Mouse (Mus musculus): ENCODE results near the gene Rreb1. TPM values are rescaled to one million over a fixed set of nuclear protein-coding genes. Genes with fewer than 3 reads are reported as not detected.

Rreb1 gene
- polyA plus RNA-seq, 1 experiment from 2014 or later = 6.0 TPM

GRCm38 (mm10) chr13:37760373-37760772 lies 17.8 kb upstream of the Rreb1 start:
- WGBS = 65% methylated on average over 3 of the region's 3 CpGs
- H3K9me3 ChIP-seq = no peaks in the 10 kb centered on the region
- H3K36me3 ChIP-seq (replicated peaks) = no peaks in the 10 kb centered on the region
- H3K4me1 ChIP-seq = peaks cover 9% of the 10 kb centered on the region; the same call in 1 of the 2 replicates
- H3K27me3 ChIP-seq (replicated peaks; ENCODE audit: low read depth, poor library complexity, severe bottlenecking) = peaks cover 66% of the 10 kb centered on the region
- no peak overlapping the region for H3K27ac ChIP-seq (replicated peaks)
- DNase-seq (ENCODE audit: low spot score) = no peak
- H3K4me3 ChIP-seq = no peak overlapping the region

GRCm38 (mm10) chr13:37760957-37761941 lies 17.0 kb upstream of the Rreb1 start:
- Histone ChIP-seq H3K27ac (replicated peaks) (peak overlapping the region; percentile 57), H3K27me3 (replicated peaks; ENCODE audit: low read depth, poor library complexity, severe bottlenecking) (peaks cover 66% of the 10 kb centered on the region), H3K4me1 (peaks cover 9% of the 10 kb centered on the region; the same call in 1 of the 2 replicates), H3K9me3 (no peaks in the 10 kb centered on the region), H3K4me3 (no peak overlapping the region; the same call in 1 of the 2 replicates), H3K36me3 (replicated peaks) (no peaks in the 10 kb centered on the region)
- 50% methylated on average over 23 of the region's 23 CpGs for WGBS
- DNase-seq (ENCODE audit: low spot score) = peak; percentile 26

DNA sequence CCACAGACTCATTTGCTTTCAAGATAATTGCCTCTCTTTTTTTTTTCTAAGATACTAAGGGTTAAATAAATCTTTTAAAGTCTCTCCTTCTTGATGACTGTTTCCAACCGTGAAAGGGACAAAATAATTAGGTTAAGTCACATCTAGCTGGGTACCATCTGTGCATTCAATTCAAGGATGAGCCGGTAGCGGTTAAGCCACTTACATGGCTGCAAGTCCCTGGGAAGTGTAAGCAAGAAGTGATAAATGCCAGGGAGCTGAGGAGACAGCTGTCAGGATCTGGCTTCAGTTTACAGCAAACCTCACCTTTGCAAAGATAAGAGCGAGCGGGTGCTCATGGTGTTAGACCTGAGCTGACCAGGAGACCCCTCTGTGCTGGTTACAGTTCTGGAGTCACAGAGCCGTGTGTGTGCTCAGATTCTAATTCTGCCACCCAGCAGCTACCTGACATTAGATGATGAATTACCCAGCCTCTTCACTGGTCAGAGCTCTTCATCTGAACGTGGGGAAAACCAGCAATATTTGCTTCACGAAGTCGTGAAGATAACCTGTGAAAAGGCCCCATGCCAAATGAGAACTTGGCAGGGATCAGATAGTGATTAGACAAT lies 14.3 kb upstream of the Rreb1 start:
- H3K4me1 ChIP-seq = peaks cover 9% of the 10 kb centered on the region; the same call in 1 of the 2 replicates
- peaks cover 54% of the 10 kb centered on the region for H3K27me3 ChIP-seq (replicated peaks; ENCODE audit: low read depth, poor library complexity, severe bottlenecking)
- no peaks in the 10 kb centered on the region for H3K36me3 ChIP-seq (replicated peaks)
- H3K27ac ChIP-seq (replicated peaks) = no peak overlapping the region
- WGBS = 79% methylated on average over 9 of the region's 9 CpGs
- 0 out of 2 replicates have a peak, but pooled peaks cover 4% of the 10 kb centered on the region for H3K9me3 ChIP-seq
- DNase-seq (ENCODE audit: low spot score) = no peak
- H3K4me3 ChIP-seq = no peak overlapping the region

GRCm38 (mm10) chr13:37769777-37770176 lies 8.4 kb upstream of the Rreb1 start:
- peak; percentile 39 for DNase-seq (ENCODE audit: low spot score)
- Histone ChIP-seq H3K36me3 (replicated peaks) (no peaks in the 10 kb centered on the region), H3K27ac (replicated peaks) (no peak overlapping the region), H3K9me3 (0 out of 2 replicates have a peak, but pooled peaks cover 4% of the 10 kb centered on the region), H3K27me3 (replicated peaks; ENCODE audit: low read depth, poor library complexity, severe bottlenecking) (peaks cover 6% of the 10 kb centered on the region; the same call in 1 of the 2 replicates), H3K4me1 (peaks cover 20% of the 10 kb centered on the region), H3K4me3 (no peak overlapping the region)
- 19% methylated on average over 1 of the region's 1 CpGs for WGBS

DNA sequence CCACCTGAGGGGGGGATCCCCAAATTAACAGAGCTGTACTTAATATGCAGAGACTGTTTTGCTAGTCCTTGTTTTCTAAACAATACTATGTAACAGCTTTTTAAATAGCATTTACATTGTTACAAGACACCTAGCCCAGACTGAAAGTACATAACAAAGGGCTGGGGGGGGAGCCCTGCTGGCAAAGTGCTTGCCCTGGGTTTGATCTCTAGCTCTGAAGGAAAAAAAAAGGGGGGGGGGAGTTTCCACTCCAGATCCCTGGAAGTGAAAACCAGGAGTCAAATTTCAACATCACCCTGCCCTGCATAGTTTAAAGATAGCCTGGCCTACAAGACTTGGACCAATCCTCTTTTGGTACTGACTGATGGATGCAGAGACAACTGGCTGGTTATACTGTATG lies 4.7 kb upstream of the Rreb1 start:
- H3K9me3 ChIP-seq = no peaks in the 10 kb centered on the region
- peaks cover 29% of the 10 kb centered on the region for H3K4me1 ChIP-seq
- H3K36me3 ChIP-seq (replicated peaks) = no peaks in the 10 kb centered on the region
- peaks cover 25% of the 10 kb centered on the region for H3K27me3 ChIP-seq (replicated peaks; ENCODE audit: low read depth, poor library complexity, severe bottlenecking)
- no peak overlapping the region for H3K27ac ChIP-seq (replicated peaks)
- DNase-seq (ENCODE audit: low spot score) = no peak
- H3K4me3 ChIP-seq = no peak overlapping the region

- no peaks in the 10 kb centered on the region for H3K36me3 ChIP-seq (replicated peaks)
- H3K27me3 ChIP-seq (replicated peaks; ENCODE audit: low read depth, poor library complexity, severe bottlenecking) = peaks cover 54% of the 10 kb centered on the region
- no peak for DNase-seq (ENCODE audit: low spot score)
- no peaks in the 10 kb centered on the region for H3K9me3 ChIP-seq
- H3K27ac ChIP-seq (replicated peaks) = no peak overlapping the region
- peaks cover 27% of the 10 kb centered on the region for H3K4me1 ChIP-seq
- no peak overlapping the region for H3K4me3 ChIP-seq
These were observed 1.5 kb upstream of the Rreb1 start for GRCm38 (mm10) chr13:37776675-37777074.

DNA sequence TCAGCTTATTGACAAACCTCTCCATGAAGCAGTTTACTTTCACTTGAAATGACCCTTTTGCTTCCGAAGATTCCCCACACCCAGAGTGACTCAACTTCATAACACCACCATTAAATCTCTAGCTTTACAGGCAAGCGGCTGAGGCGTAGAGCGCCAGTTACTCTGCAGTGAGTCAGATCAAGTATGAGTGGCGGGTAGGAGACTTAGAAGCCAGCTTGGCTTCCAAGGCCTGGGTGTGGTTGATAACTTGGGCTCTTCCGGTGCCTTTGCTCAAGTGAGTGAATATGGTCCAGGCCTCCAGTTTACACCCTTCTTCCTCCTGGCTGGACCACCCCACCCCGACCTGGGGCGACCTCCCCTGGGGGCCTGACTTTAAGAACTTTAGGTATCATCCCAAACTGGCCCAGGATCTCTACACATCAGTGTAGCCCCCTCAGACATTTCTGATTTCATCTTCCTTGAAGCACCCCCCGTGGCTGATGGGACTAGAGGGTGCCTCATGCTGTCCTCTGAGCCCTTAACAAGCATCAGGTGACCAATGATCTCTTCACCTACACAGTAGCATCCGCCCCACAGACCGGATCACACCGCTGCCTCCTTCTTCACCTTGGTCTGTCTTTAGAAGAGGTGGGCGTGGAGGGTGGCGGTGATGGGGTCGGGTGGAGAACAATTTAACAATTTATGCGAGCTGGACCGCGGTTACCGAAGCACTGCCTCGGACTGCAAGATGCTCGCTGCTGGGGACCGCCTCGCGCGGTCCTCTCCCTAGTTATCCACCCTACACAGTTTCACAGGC lies 651 bp upstream of the Rreb1 start:
- H3K9me3 ChIP-seq = no peaks in the 10 kb centered on the region
- peak overlapping the region; percentile 76 for H3K27ac ChIP-seq (replicated peaks)
- peaks cover 54% of the 10 kb centered on the region for H3K27me3 ChIP-seq (replicated peaks; ENCODE audit: low read depth, poor library complexity, severe bottlenecking)
- H3K4me1 ChIP-seq = peaks cover 27% of the 10 kb centered on the region
- DNase-seq (ENCODE audit: low spot score) = no peak
- H3K36me3 ChIP-seq (replicated peaks) = no peaks in the 10 kb centered on the region
- H3K4me3 ChIP-seq = peak overlapping the region; percentile 79
- 12% methylated on average over 25 of the region's 25 CpGs for WGBS

- H3K36me3 ChIP-seq (replicated peaks) = no peaks in the 10 kb centered on the region
- peaks cover 55% of the 10 kb centered on the region for H3K27me3 ChIP-seq (replicated peaks; ENCODE audit: low read depth, poor library complexity, severe bottlenecking)
- under 1% methylated on average over 33 of the region's 33 CpGs for WGBS
- H3K9me3 ChIP-seq = no peaks in the 10 kb centered on the region
- peaks cover 23% of the 10 kb centered on the region for H3K4me1 ChIP-seq
- peak; percentile 57 for DNase-seq (ENCODE audit: low spot score)
- H3K4me3 ChIP-seq = peak overlapping the region; percentile 79
- H3K27ac ChIP-seq (replicated peaks) = peak overlapping the region; percentile 76
These were observed 513 bp downstream of the Rreb1 start for GRCm38 (mm10) chr13:37778594-37779231.

DNA sequence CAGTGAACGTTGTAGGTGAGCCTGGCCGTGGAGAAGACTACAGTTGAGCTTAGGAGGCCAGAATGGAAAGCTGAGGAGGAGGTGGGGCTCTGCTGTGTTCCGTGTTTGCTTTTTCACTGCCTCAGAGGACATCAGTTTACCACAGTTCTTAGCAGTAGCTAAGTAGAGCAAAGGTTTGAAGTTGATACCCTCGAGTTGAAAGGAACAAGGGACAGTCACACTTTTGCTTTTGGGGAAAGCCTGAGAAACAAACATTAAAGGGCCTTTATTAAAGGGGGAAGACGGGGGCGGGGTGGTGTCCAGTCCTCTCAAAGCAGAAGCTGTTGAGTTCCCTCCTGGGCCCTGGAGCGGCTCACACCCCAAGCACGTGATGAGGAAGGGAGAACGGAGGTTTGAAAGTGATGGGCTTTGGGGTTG lies 1.1 kb downstream of the Rreb1 start:
- Histone ChIP-seq H3K4me3 (peak overlapping the region; percentile 79), H3K27ac (replicated peaks) (no peak overlapping the region), H3K4me1 (peaks cover 22% of the 10 kb centered on the region), H3K36me3 (replicated peaks) (no peaks in the 10 kb centered on the region), H3K27me3 (replicated peaks; ENCODE audit: low read depth, poor library complexity, severe bottlenecking) (peaks cover 56% of the 10 kb centered on the region), H3K9me3 (no peaks in the 10 kb centered on the region)
- peak; percentile 18 for DNase-seq (ENCODE audit: low spot score)
- WGBS = 2% methylated on average over 9 of the region's 9 CpGs

DNA sequence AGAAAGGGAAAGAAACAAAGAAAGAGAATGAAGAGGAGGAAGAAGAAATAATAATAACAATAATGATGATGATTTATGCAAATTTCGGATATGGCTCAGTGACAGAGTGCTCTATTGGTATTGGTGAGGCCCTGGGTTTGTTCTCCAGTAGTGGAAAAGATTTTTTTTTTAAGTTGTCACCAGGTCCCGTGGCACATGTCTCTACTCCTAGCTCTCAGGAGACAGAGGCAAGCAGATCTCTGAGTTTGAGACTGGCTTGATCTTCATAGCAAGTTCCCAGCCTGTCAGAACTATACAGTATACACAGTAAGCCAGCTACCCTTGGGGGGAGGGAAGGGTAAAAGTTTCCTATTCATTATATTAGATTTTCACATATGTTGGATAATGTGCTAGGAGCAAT lies 3.4 kb downstream of the Rreb1 start:
- DNase-seq (ENCODE audit: low spot score) = no peak
- 72% methylated on average over 2 of the region's 2 CpGs for WGBS
- Histone ChIP-seq H3K9me3 (no peaks in the 10 kb centered on the region), H3K4me1 (peaks cover 22% of the 10 kb centered on the region), H3K27me3 (replicated peaks; ENCODE audit: low read depth, poor library complexity, severe bottlenecking) (peaks cover 51% of the 10 kb centered on the region), H3K36me3 (replicated peaks) (no peaks in the 10 kb centered on the region), H3K27ac (replicated peaks) (no peak overlapping the region), H3K4me3 (no peak overlapping the region)

DNA sequence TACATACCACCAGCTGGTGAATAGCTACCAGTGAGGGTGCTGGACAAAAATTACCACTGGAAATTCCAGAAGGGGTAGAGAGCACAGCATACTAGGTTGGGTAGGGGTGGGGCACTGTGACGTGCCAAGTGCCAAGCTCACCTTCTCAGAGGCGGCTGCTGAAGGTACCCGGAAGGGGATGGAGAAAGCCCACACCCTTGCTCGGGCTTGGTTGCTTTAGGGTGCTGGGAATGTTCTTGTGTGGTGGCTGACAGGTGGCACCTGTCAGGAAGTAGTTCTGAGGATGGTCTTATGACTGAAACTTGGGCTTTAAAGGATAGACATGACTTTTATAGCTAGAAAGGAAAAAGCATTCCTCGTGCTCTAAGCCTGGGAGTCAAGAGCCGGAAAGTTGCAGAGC lies 3.9 kb downstream of the Rreb1 start:
- no peak overlapping the region for H3K27ac ChIP-seq (replicated peaks)
- WGBS = 86% methylated on average over 6 of the region's 6 CpGs
- H3K36me3 ChIP-seq (replicated peaks) = no peaks in the 10 kb centered on the region
- H3K9me3 ChIP-seq = no peaks in the 10 kb centered on the region
- peaks cover 45% of the 10 kb centered on the region for H3K27me3 ChIP-seq (replicated peaks; ENCODE audit: low read depth, poor library complexity, severe bottlenecking)
- no peak overlapping the region for H3K4me3 ChIP-seq
- no peak for DNase-seq (ENCODE audit: low spot score)
- peaks cover 22% of the 10 kb centered on the region for H3K4me1 ChIP-seq

- whole genome bisulfite sequencing = 91% methylated on average over 6 of the region's 6 CpGs
- no peaks in the 10 kb centered on the region for H3K9me3 ChIP-seq
These were observed 5.5 kb downstream of the Rreb1 start for GRCm38 (mm10) chr13:37783676-37784075.

More at GRCm38 (mm10) chr13:37783676-37784075, 5.5 kb downstream of the Rreb1 start:
- Histone ChIP-seq H3K27ac (replicated peaks) (no peak overlapping the region), H3K4me1 (peaks cover 11% of the 10 kb centered on the region), H3K4me3 (no peak overlapping the region), H3K36me3 (replicated peaks) (no peaks in the 10 kb centered on the region), H3K27me3 (replicated peaks; ENCODE audit: low read depth, poor library complexity, severe bottlenecking) (peaks cover 30% of the 10 kb centered on the region)
- DNase-seq (ENCODE audit: low spot score) = no peak

Data from embryonic facial prominence, embryonic 10.5 days (tissue).